Mouse (Mus musculus) thymus, postnatal 36 days (tissue): Measurements from ENCODE around the gene Ibtk.

Experiments used
- DNase-seq, 2 experiments: peaks; one replicate each; pipeline ENCODE4 v3.0.0; 2022; ENCODE audit warnings: mixed read lengths in 2 of 2

The Ibtk gene

DNA sequence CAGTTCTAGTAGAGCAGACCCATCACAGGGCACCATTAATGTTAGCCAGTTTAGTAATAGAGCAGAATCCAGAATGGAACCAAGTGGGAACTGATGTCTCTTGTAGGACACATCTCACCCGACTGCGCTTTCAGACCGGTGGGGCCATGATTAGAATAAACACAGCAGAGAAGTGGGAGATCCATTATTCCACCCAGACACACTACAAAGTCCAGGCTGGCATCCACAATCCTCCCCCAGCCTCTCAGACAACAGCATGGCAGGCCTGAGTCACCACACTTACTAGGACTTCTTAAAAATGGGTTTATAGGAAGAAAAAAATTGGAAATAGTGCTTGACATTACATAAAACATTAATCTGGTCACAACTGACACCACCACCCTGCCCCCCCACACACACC is 53.5 kb downstream of the Ibtk start:
- DNase-seq = no peak

DNA sequence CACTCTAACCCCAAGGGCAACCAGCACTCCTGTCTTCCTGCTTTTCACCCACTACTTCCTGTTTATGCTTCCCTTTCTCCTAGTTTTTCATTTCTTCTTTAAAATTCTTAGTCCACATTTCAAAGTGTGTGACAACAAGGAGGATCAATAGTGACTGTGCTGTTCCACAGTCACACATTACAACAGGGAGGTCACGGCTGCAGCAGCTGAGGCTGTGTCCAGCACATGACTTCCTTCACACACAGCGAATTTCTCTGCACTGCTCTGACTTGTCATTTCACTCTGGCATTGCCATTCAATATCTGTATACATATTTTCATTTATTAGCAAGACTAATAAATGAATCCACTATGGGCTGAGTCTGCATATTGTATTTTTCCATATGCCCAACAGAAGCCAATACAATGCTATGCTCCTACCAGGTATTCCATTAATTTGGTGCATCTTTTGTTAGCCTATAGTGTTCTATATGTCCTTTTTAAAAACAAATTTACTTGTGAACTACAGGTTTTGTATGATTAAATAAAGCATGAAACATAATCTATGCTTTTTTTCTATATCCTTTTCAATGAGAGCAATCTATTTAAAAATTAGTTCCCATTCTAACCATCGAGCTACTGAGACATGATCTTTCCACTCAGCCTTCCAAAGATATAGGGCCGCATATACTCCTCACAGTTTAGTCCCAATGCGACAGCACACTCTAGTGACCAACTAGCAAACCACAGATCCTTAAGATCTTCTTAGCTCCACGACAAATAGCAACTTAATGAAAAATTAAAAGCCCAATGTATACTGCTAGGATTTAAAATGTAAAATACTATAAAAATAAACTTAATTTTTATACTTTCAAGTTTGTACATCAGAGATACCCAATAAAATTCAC is 55.7 kb downstream of the Ibtk start:
- no peak for DNase-seq

DNA sequence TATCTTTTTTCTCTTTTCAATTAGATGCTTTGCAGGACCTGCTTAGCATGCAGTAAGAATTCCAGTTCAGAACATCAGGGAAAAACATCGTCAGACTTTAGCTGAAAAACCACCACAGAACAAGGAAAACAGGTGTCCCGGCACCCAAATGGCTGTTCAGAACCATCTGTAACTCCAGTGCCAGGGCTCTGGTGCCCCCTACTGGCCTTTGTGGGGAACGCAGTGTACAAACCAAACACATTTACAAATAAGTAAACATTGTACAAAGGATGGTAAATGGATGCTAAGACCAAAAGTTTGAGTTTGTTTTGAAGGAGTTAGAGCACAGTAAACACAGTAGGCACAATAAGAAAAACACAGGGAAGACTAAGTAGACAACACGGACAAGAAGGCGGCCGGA is 64.1 kb downstream of the Ibtk start:
- DNase-seq = peak; percentile 12 to 19

DNA sequence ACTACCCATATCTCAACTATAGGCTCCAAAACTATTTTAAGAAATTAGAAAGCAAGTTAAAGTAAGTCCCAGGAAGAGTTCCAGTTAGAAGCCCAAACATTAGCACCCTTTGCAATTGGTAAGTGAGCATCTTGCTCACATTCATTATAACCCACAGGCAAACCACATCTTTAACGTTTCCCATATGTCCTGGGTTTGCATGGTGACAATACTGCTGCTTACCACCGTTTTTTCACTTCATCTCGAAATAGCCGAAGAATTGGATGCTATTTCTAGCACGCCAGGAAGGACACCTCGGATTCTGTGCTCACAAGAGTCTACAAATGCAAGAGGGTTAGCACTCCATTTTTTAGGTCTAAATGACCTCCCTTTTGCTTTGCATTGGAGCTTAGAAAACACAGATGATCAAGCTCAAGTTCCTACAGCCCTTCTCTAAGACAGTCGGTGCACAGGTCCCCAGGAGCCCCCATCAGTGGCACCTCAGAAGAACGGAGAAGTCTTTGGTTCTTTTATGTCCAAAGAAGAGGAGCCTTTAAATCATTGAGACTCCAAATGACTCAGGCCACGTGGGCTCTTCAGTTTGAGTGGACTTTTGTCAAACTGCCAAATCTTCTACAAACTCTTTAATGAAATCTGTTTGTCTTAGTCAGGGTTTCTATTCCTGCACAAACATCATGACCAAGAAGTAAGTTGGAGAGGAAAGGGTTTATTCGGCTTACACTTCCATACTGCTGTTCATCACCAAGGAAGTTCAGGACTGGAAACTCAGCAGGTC is 73.8 kb downstream of the Ibtk start:
- no peak for DNase-seq

DNA sequence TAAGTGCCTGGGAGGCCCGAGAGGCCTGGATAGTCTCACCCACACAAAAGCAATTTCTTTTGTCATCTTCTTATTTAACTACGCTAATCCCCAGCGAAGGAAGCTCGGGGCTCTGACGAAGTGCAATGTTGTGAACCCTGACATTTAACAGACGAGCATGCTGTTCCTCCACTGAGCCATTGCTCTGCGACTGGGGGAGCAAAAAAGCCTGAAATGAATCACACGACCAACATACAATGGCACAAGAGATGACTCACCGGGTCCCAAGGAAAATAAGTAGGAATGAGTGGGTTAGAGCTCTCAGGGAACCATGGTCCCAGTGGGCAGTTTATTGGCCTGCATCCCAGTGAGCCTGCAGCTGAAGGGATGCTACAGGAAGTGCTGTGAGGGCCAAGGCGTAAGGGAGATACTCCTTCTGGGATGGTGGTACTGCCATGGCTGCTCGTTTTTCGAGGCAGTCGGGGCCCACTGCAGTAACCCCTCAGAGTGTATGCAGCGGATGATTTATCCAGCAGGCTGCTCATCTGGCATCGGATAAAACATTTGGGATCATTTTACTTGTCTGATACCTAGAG is 75.1 kb downstream of the Ibtk start:
- DNase-seq = no peak

DNA sequence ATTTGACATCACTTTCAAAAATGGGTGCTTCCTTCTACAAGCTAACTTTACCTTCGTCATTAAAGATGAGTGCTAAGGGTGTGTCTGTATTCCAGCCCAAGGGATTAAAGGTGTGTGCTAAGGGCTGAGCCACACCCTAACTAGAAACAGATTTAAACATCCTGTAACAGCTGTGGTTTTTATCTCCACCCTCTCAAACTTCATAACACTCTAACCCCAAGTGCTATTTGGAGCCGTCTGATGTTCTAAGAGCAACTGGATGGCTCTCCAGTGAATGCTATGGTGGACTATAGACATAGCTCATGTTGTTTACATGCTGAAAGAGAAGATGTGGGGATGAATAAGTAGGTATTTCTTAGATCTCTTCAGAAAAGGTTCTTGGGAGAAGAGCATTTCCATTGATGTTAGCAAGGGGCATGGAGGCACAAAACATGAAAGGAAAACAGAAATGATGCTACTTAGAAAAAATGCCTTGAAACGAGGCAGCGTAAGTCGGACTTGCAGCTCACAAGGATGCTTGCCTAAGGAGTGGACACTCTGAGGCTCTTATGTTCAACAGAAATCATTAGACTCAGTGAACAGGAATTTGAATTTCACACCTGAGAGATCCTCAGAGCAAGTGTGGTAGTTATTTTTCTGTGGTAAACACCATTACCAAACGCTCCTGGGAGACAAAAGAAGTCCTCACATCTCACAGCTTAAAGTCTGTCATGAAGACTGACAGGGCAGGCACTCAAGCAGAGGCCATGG is 77.4 kb downstream of the Ibtk start:
- no peak for DNase-seq

DNA sequence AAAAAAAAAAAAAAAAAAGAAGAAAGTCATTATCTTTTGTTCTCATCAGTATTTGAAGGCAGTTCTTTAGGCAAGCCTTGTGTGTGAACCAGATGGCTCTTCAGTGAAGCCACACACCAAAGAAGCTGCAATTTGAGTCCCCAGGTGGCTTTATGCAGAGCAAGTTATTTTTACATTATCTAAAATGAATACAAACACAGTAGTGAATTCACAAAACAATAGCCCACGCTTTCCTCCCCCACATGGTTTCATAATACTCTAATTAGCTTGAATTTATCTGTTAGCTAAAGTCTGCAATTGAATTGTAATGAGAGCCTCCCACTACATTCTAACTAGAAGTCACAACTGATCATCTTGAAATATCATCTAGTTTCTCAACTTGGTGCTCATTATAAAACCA is 84.8 kb downstream of the Ibtk start:
- DNase-seq = no peak

DNA sequence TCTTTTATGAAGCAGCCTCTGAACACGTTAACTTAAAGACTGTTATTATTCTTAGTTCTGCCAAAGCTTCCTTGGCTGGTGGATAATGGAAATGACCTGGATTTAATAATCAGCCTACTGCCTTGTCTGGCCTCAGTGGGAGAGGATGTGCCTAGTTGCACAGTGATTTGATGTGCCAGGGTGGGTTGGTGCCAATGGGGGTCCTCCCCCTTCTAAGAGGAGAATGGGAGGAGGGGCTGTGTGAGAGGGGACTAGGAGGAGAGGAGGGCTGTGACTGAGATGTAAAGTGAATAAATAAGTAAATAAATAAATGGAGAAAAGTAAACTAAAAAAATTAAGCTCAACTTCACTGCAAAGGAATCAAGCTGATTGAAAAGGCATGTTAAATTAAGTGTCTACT is 85.3 kb downstream of the Ibtk start:
- no peak for DNase-seq

DNA sequence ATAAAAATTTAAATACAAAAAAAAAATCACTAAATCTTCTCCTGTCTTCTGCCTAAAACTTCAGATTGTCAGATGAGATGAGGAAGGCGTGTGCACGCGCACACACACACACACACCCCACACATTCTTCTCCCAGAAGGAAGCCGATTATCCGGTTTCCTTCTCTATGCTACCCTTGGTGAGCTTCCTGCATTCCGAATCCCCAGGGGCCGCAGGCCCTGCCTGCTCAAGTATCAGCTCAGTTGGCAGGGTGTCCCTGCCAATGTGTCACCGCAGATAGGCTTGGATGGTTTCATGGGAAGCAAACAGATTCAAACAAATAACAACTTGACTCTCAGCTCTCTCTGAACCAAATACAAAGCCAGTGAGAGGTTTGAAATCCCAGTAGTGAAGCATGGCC is 86.0 kb downstream of the Ibtk start:
- no peak for DNase-seq

DNA sequence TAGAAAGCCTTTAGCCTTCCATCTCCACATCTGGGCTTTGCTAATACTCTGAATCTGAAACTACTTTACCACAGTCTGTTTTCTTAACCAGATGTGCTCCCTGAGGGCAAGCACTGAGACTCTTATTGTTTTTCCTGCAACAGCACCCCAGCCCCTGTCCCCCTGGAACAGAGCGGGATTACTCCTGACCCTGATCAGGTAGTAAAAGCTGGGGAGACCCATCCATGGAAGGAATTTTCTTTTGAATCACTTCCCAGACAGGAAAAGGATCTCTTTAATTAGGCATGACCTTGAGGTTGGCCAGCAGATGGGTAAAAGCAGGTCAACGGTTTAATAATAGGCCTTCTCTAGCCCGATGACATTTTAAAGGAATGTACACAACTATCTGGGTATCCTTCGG is 95.7 kb downstream of the Ibtk start:
- DNase-seq = no peak

DNA sequence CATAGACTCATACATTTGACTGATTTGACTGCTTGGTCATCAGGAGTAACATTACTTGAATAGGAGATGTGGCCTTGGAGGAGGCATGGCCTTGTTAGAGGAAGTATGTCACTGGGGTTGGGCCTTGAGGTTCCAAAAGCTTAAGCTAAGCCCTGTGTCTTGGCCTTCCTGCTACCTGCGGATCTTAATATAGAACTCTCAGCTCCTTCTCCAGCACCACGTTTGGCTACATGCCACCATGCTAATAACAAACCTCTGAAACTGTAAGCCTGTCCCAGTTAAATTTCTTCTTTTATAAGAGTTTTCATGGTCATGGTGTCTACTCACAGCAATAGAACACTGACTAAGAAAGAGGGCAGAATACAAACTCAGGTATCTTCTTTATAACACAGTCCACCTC is 110.9 kb downstream of the Ibtk start:
- DNase-seq = no peak
